Mouse (Mus musculus) CD4-positive helper T cell, adult 2 months (primary cell): ENCODE results near the gene Upf3a.
A peak's percentile ranks its signal among the peaks of the same experiment; 100 is the strongest.
"Not testable (repeated sequence)": the region's sequence is repeated elsewhere in the genome, so short reads cannot be mapped to it uniquely, and the experiment has no call there.

Experiments
- DNase-seq: peaks from one replicate; pipeline ENCODE4 v3.0.0-alpha.2; 2012; ENCODE audit warnings: low read depth, missing footprints, low spot score

Gene Upf3a

DNA sequence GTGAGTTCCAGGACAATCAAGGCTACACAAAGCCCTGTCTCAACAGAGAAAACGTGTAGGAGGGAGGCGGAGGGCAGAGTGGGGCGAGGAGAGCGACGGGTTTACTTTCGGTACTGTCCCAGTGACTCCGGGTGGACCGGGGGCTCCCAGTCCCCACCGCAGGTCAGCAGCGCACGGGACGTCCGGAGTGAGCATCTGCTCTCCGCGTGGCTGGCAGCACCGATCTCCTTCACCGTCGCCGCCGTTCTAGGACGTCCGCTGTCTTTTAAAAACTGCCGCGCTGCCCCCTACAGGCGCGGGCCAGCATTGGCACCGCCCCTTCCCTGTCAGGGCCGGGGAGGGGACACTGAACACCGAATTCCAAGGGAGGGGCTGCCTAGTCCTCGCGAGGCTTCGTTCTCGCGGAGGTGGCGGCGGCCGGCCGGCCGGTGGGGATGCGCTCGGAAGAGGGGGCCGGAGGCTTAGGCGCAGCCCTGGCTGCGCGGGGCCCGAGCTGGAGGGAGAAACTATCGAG, at the start of gene Upf3a:
Gene Upf3a, plus strand, starts transcription at position 366 of the 514 bp plus-strand sequence.
- DNase-seq: peak; percentile 97

DNA sequence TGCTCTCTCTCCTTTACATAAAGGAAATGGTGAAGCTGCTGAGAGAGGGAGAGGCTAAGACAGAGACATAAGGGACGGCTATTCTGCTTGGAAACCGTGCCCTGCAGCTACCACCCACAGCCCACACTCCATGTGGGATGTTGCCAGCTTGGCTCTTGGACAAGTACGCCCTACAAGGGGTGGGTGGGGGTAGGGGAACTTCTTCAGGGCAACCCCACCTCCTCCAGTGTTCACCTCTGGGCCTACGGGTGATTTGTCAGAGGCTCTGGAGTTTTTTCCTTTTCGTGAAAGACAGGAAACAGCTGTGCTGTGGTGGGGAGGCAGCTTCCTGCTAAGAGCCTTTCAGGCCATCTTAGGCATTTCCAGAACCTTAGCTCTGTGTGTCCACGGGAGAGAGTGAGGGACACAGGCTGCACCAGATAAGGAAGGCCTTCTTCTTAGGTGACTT, 45.1 kb upstream of the Upf3a start:
- peak; percentile 36 for DNase-seq

DNA sequence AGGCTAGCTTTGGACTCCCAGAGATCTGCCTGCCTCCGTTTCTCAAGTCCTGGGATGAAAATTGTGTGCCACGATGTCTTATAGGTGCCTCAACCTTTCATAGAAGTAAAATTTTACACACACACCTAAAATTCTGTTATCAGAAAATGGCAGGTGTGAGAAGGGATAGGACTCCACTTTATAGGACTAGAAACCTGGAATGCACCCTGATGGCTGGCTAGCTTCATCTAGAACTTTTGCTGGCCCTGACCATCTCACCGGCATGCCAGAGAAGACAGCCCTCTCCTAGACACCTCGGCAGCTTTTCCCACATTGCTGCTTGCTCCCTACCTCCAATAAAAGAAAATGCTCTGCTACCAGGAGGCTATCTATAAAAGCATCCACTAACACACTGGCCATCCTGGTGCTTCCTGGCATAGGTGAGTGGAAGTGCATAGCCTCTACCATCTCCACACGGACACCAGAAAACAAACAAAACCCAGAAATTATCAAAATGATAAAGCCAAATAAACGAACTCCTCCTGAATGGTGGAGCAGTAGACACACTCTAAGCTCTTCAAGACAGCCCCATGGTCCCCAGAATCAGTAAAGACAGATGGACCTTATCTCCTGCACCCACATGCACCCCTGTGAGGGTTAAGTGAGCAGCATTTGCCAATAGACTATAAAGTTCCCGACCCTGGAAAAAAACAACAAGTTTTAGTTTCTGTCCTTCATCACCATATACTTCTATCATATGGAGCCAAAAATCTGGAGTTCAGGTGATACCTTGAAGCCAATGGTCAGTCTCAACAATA, 44.4 kb upstream of the Upf3a start:
- DNase-seq: no peak

- DNase-seq: not testable (repeated sequence)
Measured at GRCm38 (mm10) chr8:13746212-13746611, 39.2 kb upstream of the Upf3a start.

- no peak for DNase-seq
Measured at GRCm38 (mm10) chr8:13747626-13748025, 37.8 kb upstream of the Upf3a start.

- peak; percentile 78 for DNase-seq
Measured at GRCm38 (mm10) chr8:13753680-13754079, 31.7 kb upstream of the Upf3a start.

DNA sequence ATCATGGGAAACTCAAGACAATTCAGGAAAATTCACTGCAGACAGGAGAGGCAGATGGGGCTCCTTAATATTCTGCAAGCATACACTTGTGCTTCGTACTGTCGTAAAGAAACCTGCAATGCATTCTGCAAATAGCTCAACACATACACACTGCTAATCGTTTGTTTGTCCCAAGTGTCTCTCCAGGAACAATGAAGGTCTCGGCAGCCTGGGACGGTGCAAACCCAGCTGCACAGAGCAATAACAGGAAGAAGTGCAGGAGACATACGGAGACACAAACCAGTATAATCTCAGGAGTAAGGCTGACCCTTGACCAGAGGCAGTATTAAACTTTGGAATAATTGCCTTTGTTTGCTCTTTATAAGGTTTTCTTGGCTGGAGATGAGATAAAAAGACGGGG, 28.9 kb upstream of the Upf3a start:
- no peak for DNase-seq

DNA sequence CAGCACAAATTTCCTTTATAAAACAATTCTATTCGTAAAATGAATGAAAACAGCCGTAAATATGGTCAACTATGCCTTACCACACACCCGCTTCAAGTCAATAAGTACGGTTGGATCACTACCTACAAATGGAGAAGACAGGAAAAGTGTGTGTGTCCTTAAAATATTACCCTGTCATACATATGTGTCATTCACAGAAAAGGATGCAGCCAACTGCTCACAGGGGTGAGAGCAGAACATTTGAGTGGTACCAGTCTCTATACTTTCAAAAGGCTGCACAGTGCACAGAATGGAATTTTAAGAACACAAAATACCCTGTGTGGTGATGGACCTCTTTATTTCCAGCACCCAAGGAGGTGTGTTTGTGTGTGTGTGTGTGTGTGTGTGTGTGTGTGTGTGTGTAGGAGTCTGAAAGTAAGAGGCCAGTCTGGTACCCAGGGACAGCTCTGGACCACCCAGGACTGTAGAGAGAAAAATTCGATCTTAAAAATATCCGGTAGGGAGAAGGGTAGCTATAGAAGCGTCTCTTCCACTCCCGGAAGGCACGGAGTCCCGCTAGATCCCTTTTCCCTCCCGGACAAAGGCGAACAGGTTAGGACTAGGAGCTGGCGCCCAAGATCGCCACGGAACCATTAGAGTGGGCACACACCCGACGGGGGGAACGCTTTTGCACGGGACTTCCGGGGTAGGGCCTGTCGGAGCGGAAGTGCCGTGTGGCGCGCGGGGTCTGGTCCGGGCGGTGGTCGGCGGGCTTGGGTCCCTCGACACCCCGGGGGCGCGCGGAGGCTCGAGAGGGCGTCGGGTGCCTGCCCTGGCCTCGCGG, 28.2 kb upstream of the Upf3a start, which contains the start of gene Cdc16:
Gene Cdc16, plus strand, starts transcription at position 695 of the 823 bp plus-strand sequence.
- peak; percentile 86 for DNase-seq

DNA sequence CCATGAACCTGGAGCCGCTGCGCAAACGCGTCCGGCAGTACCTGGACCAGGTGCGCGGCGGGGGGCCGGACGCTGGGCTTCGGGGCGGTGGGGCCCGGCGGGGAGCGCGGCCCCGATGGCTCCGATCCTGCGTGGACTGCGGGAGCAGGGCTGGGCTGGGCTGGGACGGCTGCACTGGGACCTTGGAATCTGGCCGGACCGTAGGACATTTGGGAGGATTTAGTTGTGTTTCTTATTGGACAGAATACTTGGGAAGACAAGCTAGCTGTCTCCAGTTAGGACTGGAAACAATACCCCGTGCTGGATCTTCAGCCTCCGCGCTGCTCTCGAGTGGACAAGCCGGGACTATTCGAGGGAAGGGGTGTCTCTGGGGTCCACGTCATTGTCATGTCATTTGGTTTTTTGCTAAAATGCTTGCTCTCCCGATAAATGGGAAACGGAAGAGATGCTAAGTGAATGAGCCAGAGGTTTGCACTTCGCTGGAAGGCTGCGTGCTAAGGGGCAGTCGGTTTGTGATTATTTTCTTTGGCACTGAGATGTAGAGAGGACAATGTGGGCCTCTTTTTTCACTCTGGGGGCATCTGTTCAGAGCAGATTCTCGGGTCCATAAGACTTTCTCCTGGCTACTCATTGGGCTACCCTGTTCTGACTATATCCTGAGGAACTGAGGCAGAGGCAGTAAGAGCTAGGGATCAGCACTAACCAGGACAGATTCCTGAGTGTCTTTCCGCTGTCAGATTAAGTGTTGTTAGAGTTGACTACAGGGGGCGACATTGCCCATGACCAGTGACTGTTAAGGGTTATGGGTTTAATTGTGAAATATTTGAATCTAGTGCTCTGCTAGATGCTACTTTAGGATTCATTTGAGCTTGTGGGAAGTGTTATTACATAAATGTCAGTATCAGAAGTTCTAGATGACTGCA, 27.3 kb upstream of the Upf3a start:
- DNase-seq: peak; percentile 67

DNA sequence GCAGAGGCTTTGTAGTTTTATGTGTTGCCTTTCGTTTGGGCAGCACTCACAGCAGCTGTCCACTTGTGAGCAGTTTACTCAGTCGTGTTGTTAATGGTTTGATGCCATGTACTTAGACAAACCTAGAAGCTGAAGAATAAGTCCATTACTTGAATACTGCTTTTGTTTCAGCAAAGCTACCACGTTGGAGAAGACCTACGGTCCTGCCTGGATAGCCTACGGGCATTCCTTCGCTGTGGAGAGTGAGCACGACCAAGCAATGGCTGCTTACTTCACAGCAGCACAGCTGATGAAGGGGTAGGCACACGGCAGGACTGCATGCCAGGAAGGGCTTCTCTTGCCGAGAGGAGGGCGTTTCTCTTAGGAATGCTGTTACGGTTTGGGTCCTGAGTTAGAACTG, 16.2 kb upstream of the Upf3a start:
- no peak for DNase-seq

- no peak for DNase-seq
Measured at GRCm38 (mm10) chr8:13780536-13780935, 4.9 kb upstream of the Upf3a start.

GRCm38 (mm10) chr8:13785764-13786299, 417 bp downstream of the Upf3a start:
- peak; percentile 99 for DNase-seq

GRCm38 (mm10) chr8:13789606-13790005, 4.2 kb downstream of the Upf3a start:
- DNase-seq: no peak

DNA sequence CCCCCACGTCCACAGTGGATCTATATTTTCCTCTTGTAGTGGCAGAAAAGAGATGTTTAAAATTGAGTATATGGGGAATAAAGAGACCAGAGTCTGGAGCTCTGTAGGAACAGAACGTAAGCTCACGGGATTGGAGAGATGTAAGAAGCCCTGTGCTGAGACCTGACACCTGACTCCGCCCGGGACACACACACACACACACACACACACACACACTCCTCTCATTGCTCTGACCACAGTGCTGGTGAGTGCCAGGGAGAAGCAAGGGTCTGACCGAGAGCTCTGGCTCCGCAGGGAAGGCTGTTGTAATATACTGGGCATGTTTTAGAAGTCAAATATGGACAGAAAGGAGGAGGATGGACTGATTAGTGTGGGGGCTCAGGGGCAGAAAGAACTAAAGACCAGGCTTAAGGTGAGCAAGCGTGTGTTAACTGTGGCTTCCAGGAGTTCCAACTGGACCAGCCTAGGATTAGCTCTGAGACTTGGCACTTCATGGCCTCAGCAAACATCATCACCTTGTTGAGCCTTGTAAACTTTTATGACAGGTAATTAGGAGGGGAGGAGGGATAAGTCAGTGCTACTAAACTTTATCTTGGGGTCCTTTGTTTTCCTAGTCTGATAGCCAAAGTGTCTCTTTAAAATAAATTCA, 7.8 kb downstream of the Upf3a start:
- no peak for DNase-seq

DNA sequence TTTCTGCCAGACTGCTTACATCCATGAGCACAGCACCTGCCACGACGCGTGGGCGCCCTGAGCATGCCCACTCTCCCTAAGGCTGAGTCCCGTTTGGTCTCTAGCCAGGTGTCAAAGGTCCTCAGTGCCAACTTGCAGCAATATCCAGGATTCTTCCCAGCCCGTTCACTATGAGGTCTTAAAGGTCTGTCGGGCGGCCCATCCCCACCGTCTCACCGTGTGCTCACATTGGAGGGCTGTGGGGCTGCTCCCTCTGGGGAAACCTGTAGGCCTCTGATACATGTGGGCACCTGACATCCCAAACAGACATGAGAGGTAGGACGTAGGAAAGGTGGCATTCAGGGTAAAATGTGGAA, 8.3 kb downstream of the Upf3a start:
- DNase-seq: no peak

GRCm38 (mm10) chr8:13797676-13798075, 12.3 kb downstream of the Upf3a start:
- no peak for DNase-seq

GRCm38 (mm10) chr8:13799566-13799965, 14.2 kb downstream of the Upf3a start:
- DNase-seq: no peak

- DNase-seq: no peak
Measured at GRCm38 (mm10) chr8:13828598-13829172, 43.3 kb downstream of the Upf3a start.

DNA sequence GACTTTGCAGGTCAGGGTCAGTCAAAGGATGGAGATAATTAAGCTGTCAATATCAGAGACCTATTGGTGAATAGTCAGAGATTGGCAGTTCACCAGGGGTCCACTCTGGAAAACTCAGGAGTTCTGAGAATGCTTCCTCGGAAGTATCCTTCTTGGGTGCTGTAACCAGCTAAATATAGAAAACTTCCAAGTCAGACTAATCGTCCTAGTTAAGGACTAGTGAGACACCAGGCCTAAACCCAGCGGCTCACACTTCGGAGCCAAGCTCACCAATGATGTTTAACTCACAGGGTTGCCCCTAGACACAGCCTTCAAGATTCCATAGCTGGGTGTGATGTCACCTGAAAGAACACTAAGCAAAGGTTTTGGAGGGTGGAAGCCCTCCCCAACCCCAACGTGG, 52.9 kb downstream of the Upf3a start, which contains the start of gene AF366264:
Gene AF366264, minus strand, starts transcription at position 101 of the 400 bp plus-strand sequence.
- DNase-seq: not testable (repeated sequence)

DNA sequence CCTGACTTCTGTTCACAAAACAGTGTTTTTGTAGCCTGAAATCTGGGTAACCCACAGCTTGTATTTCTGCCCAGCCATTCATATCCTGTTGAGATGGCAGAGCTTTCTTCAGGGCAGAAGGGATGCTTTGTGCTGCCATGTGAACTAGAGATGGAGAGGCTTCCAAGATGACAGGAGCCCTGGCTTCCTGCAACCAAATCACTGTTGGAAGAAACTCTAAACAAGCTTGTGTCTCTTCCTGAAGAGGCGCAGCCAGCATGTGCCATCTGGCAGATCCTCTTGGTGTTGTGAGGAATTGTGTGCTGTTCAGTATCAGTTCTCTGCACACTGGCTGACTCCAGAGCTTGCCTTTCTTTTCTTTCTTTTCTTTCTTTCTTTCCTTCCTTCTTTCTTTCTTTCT, 57.9 kb downstream of the Upf3a start:
- DNase-seq: not testable (repeated sequence)
